Mouse (Mus musculus) layer of hippocampus, adult 18-20 months (tissue): ENCODE results near the gene Rhot1. TPM values are rescaled to one million over a fixed set of nuclear protein-coding genes. Genes with fewer than 3 reads are reported as not detected.

Experiments used
- DNase-seq, 2 experiments: peaks; one replicate each; pipeline ENCODE4 v3.0.0; 2022; ENCODE audit warnings: low spot score in 2 of 2
- total RNA-seq, 2 experiments: library from RNA; stranded (reverse); gene quantifications; 2 replicates each; pipeline ENCODE4 v1.2.3; 2021

Rhot1 gene
- total RNA-seq, 2 experiments from 2014 or later: 62.8 to 65.6 TPM

DNA sequence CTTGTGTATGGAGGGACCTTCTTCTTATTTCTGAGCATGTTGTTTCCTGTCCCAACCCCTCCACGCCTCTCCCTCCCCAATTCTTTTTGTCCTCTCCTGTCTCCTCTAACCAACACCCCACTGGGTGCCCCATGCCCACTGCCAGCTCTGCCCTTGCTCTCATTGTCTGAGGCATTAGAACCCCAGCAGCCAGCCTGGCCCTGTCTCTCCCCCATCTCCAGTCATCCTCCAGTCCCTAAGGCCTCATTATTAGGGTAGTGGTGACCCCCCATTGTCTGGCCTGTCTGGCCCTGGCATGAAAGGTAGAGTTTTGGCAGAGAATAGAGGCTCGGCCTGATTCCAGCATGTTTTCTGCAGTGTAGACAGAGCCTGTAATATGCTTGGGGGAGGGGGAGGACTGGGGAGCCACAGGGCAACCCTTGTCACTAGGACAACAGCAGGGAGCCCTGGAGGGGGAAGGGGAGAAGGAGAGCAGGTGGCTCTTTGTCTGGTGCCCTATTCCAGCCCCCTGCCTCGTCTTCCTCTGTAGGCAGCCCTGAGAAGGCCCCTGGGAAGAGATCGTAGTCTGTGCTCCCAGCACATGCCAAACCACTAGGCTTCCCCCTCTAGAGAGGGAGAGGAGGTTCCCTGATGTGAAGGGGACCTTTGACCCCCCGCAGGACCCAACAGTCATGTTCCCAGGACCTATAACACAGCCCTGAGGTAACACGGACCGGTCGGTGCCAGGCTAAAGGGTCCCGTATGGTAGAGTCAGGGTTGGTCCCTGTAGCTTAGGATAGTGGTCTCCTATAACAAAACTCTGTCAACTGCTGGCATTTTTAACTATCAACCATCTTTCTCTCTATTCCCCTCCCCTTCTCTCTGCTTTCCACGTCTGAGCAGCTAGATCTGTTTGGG lies 107.2 kb downstream of the Rhot1 start:
- DNase-seq: no peak

Other genes starting within 250 kb of the Rhot1 start
- gene Utp6, start 246.6 kb upstream of the Rhot1 start, total RNA-seq: 10 to 100 TPM; 32.3 to 36.7 TPM
- gene Suz12, start 215.9 kb upstream of the Rhot1 start, total RNA-seq: 10 to 100 TPM; 36.9 to 37.0 TPM
- gene Crlf3, start 128.0 kb upstream of the Rhot1 start, total RNA-seq: 10 to 100 TPM; 16.6 to 27.7 TPM
- 1 to 10 TPM; 2.6 to 3.1 TPM for gene Atad5, start 119.6 kb upstream of the Rhot1 start, total RNA-seq
- gene Tefm, start 66.8 kb upstream of the Rhot1 start, total RNA-seq: 1 to 10 TPM; 8.4 to 9.6 TPM
- gene Adap2, start 54.9 kb upstream of the Rhot1 start, total RNA-seq: 1 to 10 TPM; 6.5 to 8.4 TPM
- gene Rnf135, start 25.2 kb upstream of the Rhot1 start, total RNA-seq: 1 to 10 TPM; 3.9 to 4.7 TPM
- gene Rhbdl3, start 91.9 kb downstream of the Rhot1 start, total RNA-seq: 10 to 100 TPM; 29.7 to 29.8 TPM
- 10 to 100 TPM; 50.8 to 54.1 TPM for gene 5730455P16Rik, start 169.0 kb downstream of the Rhot1 start, total RNA-seq
- 100 to 1,000 TPM; 133 to 146 TPM for gene Zfp207, start 174.3 kb downstream of the Rhot1 start, total RNA-seq
- 100 to 1,000 TPM in 1 of 2 experiments, 10 to 100 TPM in 1; 98.8 to 106 TPM for gene Psmd11, start 219.6 kb downstream of the Rhot1 start, total RNA-seq